Mouse (Mus musculus): Measurements from ENCODE around the gene Ciita. TPM values are rescaled to one million over a fixed set of nuclear protein-coding genes. Genes with fewer than 3 reads are reported as not detected.

Ciita gene
- polyA plus RNA-seq, 1 experiment from 2014 or later: 0.12 TPM

DNA sequence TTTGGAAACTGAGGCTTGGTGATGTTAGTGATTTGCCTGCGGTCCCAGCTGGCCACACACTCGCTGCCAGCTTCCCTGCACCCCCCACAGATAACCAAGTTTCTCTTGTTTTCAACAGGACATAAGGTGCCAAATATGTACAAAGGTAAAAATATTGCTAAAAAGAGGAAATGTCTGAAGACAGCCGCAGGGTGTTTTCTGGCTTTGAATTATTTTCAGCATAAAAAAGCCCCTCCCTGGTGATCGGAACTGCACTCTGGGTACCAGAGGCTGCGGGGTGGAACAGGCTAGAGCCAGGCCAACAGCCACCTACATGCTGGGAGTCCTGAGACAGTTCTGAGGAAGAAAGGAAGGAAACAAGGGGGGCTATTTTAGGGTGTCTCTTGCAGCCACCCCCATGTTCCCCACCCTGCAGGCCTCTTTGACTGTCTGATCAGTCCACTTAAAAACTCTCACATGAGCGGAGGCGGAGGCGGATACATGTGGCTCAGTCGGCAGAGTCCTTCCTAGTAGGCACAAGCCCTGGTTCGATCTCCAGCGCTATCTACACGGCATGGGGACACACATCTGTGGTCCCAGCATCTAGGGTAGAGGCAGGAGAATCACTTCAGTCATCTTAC is 36.2 kb downstream of the Ciita start:
- ATAC-seq (ENCODE audit: insufficient read depth, low FRiP score, low TSS enrichment): no peak
- Histone ChIP-seq H3K4me2 (ENCODE audit: low read depth) (no peak overlapping the region), H3K9ac (ENCODE audit: low read length) (no peak overlapping the region), H3K27ac (ENCODE audit: low read depth, low read length) (no peak overlapping the region), H3K9me3 (ENCODE audit: control insufficient read depth, low read length) (no peaks in the 10 kb centered on the region), H3K36me3 (ENCODE audit: control insufficient read depth, insufficient read depth, low read length) (no peaks in the 10 kb centered on the region), H3K27me3 (ENCODE audit: control insufficient read depth, insufficient read depth, low read length) (no peaks in the 10 kb centered on the region), H3K4me1 (ENCODE audit: control insufficient read depth, insufficient read depth, low read length) (no peaks in the 10 kb centered on the region), H3K4me3 (ENCODE audit: low read depth, low read length) (no peak overlapping the region)
- 92% methylated on average over 12 of the region's 12 CpGs for WGBS
- no peak for DNase-seq (ENCODE audit: low spot score)

DNA sequence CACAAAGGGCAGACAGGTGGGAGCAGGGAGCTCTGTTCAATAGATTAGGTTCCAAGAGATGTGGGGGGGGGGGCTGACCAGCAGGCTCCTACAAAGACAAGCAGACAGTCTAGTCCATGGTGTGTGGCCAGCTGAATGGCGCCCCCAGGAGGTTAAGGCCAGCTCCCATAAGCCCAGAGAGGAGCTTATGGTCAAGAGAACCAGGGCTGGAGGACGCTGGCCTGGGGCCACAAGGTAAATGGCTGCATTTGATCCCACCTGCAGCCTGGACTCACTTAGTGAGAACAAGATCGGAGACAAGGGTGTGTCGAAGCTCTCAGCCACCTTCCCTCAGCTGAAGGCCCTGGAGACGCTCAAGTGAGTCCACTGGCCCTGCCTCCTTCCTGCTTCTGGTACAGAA is 38.2 kb downstream of the Ciita start:
- H3K9me3 ChIP-seq (ENCODE audit: control insufficient read depth, low read length): no peaks in the 10 kb centered on the region
- H3K4me3 ChIP-seq (ENCODE audit: low read depth, low read length): no peak overlapping the region
- H3K36me3 ChIP-seq (ENCODE audit: control insufficient read depth, insufficient read depth, low read length): no peaks in the 10 kb centered on the region
- no peaks in the 10 kb centered on the region for H3K4me1 ChIP-seq (ENCODE audit: control insufficient read depth, insufficient read depth, low read length)
- no peak overlapping the region for H3K27ac ChIP-seq (ENCODE audit: low read depth, low read length)
- H3K9ac ChIP-seq (ENCODE audit: low read length): no peak overlapping the region
- DNase-seq (ENCODE audit: low spot score): no peak
- no peak overlapping the region for H3K4me2 ChIP-seq (ENCODE audit: low read depth)
- 55% methylated on average over 5 of the region's 5 CpGs for WGBS
- ATAC-seq (ENCODE audit: insufficient read depth, low FRiP score, low TSS enrichment): no peak
- no peaks in the 10 kb centered on the region for H3K27me3 ChIP-seq (ENCODE audit: control insufficient read depth, insufficient read depth, low read length)

DNA sequence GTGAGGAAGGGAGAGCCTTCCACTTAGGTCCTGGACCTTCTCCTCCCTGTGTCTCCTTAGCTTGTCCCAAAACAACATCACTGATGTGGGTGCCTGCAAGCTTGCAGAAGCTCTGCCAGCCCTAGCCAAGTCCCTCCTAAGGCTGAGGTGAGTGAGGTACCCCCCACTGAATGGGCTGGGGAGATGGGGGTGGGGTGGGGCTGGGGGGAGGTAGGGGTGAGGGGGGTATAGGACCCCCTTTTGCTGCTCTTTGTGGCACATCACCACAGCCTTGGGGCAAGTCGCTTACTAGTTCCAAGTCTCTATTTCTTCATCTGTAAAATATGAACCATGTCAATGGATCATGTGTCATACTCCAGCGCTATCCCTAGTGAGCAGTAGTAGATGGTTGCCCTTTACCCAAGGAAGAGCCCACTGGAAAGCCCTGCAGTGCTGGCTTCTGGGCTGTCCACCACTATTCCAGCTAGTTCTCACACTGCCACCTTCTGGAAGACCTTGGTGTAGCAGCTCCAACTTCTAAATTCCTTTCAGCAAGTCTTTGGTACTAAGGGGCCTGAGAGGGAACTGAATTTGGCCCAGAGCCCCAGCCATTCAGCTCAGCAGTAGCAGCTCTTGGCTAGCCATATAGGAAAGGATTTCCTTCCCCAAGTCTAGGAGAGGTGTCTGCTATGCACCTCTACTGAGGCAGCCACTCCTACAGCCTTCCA is 41.2 kb downstream of the Ciita start:
- H3K4me2 ChIP-seq (ENCODE audit: low read depth): no peak overlapping the region
- WGBS: 29% methylated on average over 2 of the region's 2 CpGs
- H3K4me3 ChIP-seq (ENCODE audit: low read depth, low read length): no peak overlapping the region
- no peaks in the 10 kb centered on the region for H3K9me3 ChIP-seq (ENCODE audit: control insufficient read depth, low read length)
- no peaks in the 10 kb centered on the region for H3K4me1 ChIP-seq (ENCODE audit: control insufficient read depth, insufficient read depth, low read length)
- no peaks in the 10 kb centered on the region for H3K27me3 ChIP-seq (ENCODE audit: control insufficient read depth, insufficient read depth, low read length)
- DNase-seq (ENCODE audit: low spot score) (peak; percentile 81), ATAC-seq (ENCODE audit: insufficient read depth, low FRiP score, low TSS enrichment) (peak; percentile 61)
- H3K27ac ChIP-seq (ENCODE audit: low read depth, low read length): no peak overlapping the region
- no peaks in the 10 kb centered on the region for H3K36me3 ChIP-seq (ENCODE audit: control insufficient read depth, insufficient read depth, low read length)
- no peak overlapping the region for H3K9ac ChIP-seq (ENCODE audit: low read length)

DNA sequence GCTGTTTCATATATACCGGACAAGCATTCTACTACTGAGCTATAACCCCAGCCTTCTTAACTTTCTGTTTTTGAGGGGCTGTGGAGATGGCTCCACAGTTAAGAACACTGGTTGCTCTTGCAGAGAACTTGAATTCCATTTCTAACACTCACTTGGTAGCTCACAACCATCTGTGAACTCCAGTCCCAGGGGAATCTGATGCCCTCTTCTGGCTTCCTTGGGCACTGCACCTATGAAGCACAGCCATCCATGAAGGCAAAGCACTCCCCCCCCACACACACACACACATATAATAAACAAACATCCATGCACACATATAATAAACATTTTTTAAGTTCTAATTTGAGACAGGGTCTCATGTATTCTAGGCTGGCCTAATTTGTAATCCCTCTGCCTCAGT is 43.0 kb downstream of the Ciita start:
- Histone ChIP-seq H3K36me3 (ENCODE audit: control insufficient read depth, insufficient read depth, low read length) (no peaks in the 10 kb centered on the region), H3K27me3 (ENCODE audit: control insufficient read depth, insufficient read depth, low read length) (no peaks in the 10 kb centered on the region)

DNA sequence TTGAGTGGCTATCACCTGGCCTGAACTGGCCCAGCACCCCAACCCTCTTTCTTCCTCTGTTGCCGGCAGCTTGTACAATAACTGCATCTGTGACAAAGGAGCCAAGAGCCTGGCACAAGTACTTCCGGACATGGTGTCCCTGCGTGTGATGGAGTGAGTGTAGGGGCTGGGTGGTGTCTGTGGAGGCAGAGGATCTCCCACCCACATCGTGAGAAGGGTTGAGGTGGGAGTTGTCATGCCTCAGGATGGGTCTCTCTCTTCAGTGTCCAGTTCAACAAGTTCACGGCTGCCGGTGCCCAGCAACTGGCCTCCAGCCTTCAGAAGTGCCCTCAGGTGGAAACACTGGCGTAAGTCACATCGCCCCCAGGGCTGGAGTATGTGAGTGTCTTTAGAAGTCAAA is 43.8 kb downstream of the Ciita start:
- Histone ChIP-seq H3K27me3 (ENCODE audit: control insufficient read depth, insufficient read depth, low read length) (no peaks in the 10 kb centered on the region), H3K36me3 (ENCODE audit: control insufficient read depth, insufficient read depth, low read length) (no peaks in the 10 kb centered on the region), H3K27ac (ENCODE audit: low read depth, low read length) (no peak overlapping the region), H3K9me3 (ENCODE audit: control insufficient read depth, low read length) (no peaks in the 10 kb centered on the region), H3K9ac (ENCODE audit: low read length) (no peak overlapping the region), H3K4me2 (ENCODE audit: low read depth) (no peak overlapping the region), H3K4me1 (ENCODE audit: control insufficient read depth, insufficient read depth, low read length) (no peaks in the 10 kb centered on the region), H3K4me3 (ENCODE audit: low read depth, low read length) (no peak overlapping the region)
- DNase-seq (ENCODE audit: low spot score) (no peak), ATAC-seq (ENCODE audit: insufficient read depth, low FRiP score, low TSS enrichment) (no peak)
- WGBS: 93% methylated on average over 8 of the region's 8 CpGs

More for the DNA sequence above, 43.0 kb downstream of the Ciita start:
- no peak overlapping the region for H3K9ac ChIP-seq (ENCODE audit: low read length)
- H3K4me2 ChIP-seq (ENCODE audit: low read depth): no peak overlapping the region
- no peaks in the 10 kb centered on the region for H3K9me3 ChIP-seq (ENCODE audit: control insufficient read depth, low read length)
- ATAC-seq (ENCODE audit: insufficient read depth, low FRiP score, low TSS enrichment) (no peak), DNase-seq (ENCODE audit: low spot score) (peak; percentile 53)
- no peaks in the 10 kb centered on the region for H3K4me1 ChIP-seq (ENCODE audit: control insufficient read depth, insufficient read depth, low read length)
- WGBS: 85% methylated on average over 1 of the region's 1 CpGs
- no peak overlapping the region for H3K27ac ChIP-seq (ENCODE audit: low read depth, low read length)
- no peak overlapping the region for H3K4me3 ChIP-seq (ENCODE audit: low read depth, low read length)

DNA sequence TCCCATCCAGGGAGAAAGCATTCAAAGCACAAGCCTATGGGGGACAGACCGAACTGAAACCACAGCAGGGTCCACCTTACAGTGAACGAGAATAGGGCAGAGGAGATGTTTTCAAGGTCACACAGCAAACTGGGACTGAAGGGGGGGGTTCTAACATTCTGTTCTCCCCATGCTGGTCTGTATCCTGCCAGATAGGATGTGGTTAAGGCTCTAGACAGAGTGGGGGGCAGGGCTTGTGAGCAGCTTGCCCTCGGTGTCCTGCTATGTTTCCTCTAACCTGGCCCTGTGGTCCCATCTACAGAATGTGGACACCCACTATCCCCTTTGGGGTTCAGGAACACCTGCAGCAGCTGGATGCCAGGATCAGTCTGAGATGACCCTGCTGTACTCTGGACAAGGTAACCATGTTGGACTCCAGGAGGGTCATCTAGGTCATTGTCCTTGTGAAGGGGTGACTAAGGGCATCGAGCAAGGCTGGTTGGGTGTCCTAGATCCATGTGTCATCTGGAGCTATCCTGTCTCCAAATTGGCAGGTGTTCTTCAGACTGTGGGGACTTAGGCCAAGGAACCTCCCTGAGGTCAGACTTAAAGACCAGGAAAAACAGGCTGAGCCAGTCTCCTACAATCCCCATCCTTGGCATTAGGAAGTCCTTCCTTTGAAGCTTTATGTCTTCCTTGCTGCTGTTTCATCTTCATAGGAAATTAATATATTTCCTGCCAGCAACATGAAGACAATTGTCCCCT is 45.2 kb downstream of the Ciita start:
- WGBS: 91% methylated on average over 4 of the region's 4 CpGs
- H3K4me2 ChIP-seq (ENCODE audit: low read depth): no peak overlapping the region
- ATAC-seq (ENCODE audit: insufficient read depth, low FRiP score, low TSS enrichment): no peak
- H3K36me3 ChIP-seq (ENCODE audit: control insufficient read depth, insufficient read depth, low read length): no peaks in the 10 kb centered on the region
- no peaks in the 10 kb centered on the region for H3K9me3 ChIP-seq (ENCODE audit: control insufficient read depth, low read length)
- no peak overlapping the region for H3K27ac ChIP-seq (ENCODE audit: low read depth, low read length)
- H3K4me1 ChIP-seq (ENCODE audit: control insufficient read depth, insufficient read depth, low read length): no peaks in the 10 kb centered on the region
- no peak for DNase-seq (ENCODE audit: low spot score)
- H3K9ac ChIP-seq (ENCODE audit: low read length): no peak overlapping the region
- H3K4me3 ChIP-seq (ENCODE audit: low read depth, low read length): no peak overlapping the region
- no peaks in the 10 kb centered on the region for H3K27me3 ChIP-seq (ENCODE audit: control insufficient read depth, insufficient read depth, low read length)

DNA sequence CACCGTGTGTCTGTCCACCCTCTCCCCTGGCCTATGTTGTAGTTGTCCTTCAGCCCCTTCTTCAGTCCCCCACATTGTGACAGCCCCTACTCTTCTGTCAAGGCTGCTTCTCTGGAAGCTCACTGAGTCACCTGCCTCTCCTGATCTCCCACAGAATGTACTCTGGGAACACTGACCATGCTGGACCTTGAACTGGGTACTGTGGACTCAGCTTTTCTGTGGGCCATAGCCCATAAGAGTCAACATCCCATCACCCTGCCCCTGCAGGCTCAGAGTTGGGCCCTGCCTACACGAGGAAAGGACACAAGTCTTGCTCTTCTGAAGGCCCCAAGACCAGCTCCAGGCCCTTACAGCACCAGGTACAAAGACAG is 45.7 kb downstream of the Ciita start:
- no peak overlapping the region for H3K4me2 ChIP-seq (ENCODE audit: low read depth)
- H3K36me3 ChIP-seq (ENCODE audit: control insufficient read depth, insufficient read depth, low read length): no peaks in the 10 kb centered on the region
- no peaks in the 10 kb centered on the region for H3K27me3 ChIP-seq (ENCODE audit: control insufficient read depth, insufficient read depth, low read length)
- no peaks in the 10 kb centered on the region for H3K9me3 ChIP-seq (ENCODE audit: control insufficient read depth, low read length)
- no peak overlapping the region for H3K9ac ChIP-seq (ENCODE audit: low read length)
- H3K27ac ChIP-seq (ENCODE audit: low read depth, low read length): no peak overlapping the region
- H3K4me1 ChIP-seq (ENCODE audit: control insufficient read depth, insufficient read depth, low read length): no peaks in the 10 kb centered on the region
- ATAC-seq (ENCODE audit: insufficient read depth, low FRiP score, low TSS enrichment) (no peak), DNase-seq (ENCODE audit: low spot score) (no peak)
- no peak overlapping the region for H3K4me3 ChIP-seq (ENCODE audit: low read depth, low read length)
- 71% methylated on average over 2 of the region's 2 CpGs for WGBS

DNA sequence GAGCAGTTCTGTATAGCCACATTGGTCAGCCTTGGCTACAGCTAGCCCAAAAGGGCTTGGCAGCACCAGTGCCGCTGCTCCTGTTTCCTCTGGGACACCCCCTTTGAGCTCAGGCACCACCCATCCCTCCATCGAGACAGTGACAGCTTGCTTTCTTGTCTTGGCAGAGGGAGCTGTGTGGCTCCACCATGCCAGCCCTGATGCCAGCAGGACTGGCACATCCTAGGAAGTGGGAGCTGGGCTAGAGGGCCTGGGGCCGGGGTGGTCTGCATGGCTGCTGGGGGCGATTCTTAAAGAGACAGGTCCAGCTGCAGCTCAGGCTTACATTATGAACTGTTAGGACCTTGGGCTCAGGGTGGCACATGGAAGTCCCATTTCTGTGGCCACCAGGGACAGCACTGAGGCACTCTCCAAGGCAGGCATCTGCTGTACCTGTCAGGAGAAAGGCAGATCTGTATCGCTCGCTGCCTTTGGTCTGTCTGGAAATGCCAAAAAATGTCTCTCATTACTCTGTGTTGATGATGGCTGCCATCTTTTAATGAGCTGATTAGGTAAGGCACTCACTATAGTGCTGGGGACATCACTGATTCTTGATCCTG is 47.3 kb downstream of the Ciita start:
- no peaks in the 10 kb centered on the region for H3K9me3 ChIP-seq (ENCODE audit: control insufficient read depth, low read length)
- H3K4me2 ChIP-seq (ENCODE audit: low read depth): no peak overlapping the region
- no peak overlapping the region for H3K9ac ChIP-seq (ENCODE audit: low read length)
- no peaks in the 10 kb centered on the region for H3K36me3 ChIP-seq (ENCODE audit: control insufficient read depth, insufficient read depth, low read length)
- no peak overlapping the region for H3K4me3 ChIP-seq (ENCODE audit: low read depth, low read length)
- 87% methylated on average over 6 of the region's 6 CpGs for WGBS
- no peaks in the 10 kb centered on the region for H3K27me3 ChIP-seq (ENCODE audit: control insufficient read depth, insufficient read depth, low read length)
- H3K4me1 ChIP-seq (ENCODE audit: control insufficient read depth, insufficient read depth, low read length): no peaks in the 10 kb centered on the region
- ATAC-seq (ENCODE audit: insufficient read depth, low FRiP score, low TSS enrichment) (no peak), DNase-seq (ENCODE audit: low spot score) (no peak)
- no peak overlapping the region for H3K27ac ChIP-seq (ENCODE audit: low read depth, low read length)

Data from neural tube, embryonic 11.5 days (tissue).